Mouse (Mus musculus): Measurements from ENCODE around the gene Hc. TPM values are rescaled to one million over a fixed set of nuclear protein-coding genes. Genes with fewer than 3 reads are reported as not detected.

The Hc gene
- not detected for polyA plus RNA-seq (2014; fragmentation: Illumina TruSeq; extraction: RNeasy Lipid Tissue Mini Kit (QIAGEN cat#74804); ENCODE audit: low read depth, low replicate concordance)

GRCm38 (mm10) chr2:35061338-35061737 is at the start of gene Hc:
Hc (minus strand) TSS chr2:35061438.

GRCm38 (mm10) chr2:35109141-35109923 is 48.1 kb upstream of the Hc start, which contains the start of gene Cntrl:
Cntrl (plus strand) TSS chr2:35109492.

GRCm38 (mm10) chr2:35101443-35101842 is 40.2 kb upstream of the Hc start, which contains the start of gene AI182371:
AI182371 (minus strand) TSS chr2:35101543.

GRCm38 (mm10) chr2:34961481-34962036 is 99.7 kb downstream of the Hc start, which contains the start of gene Traf1:
Traf1 (minus strand) TSS chr2:34961772.

Other genes starting within 250 kb of the Hc start
- 60.8 TPM for gene Fbxw2, start 235.1 kb downstream of the Hc start, polyA plus RNA-seq (2014; fragmentation: Illumina TruSeq; extraction: RNeasy Lipid Tissue Mini Kit (QIAGEN cat#74804); ENCODE audit: low read depth, low replicate concordance)
- not detected for gene Gm34653, start 228.4 kb downstream of the Hc start, polyA plus RNA-seq (2014; fragmentation: Illumina TruSeq; extraction: RNeasy Lipid Tissue Mini Kit (QIAGEN cat#74804); ENCODE audit: low read depth, low replicate concordance)
- 13.7 TPM for gene Cutal, start 187.0 kb downstream of the Hc start, polyA plus RNA-seq (2014; fragmentation: Illumina TruSeq; extraction: RNeasy Lipid Tissue Mini Kit (QIAGEN cat#74804); ENCODE audit: low read depth, low replicate concordance)
- gene Psmd5, start 186.5 kb downstream of the Hc start, polyA plus RNA-seq (2014; fragmentation: Illumina TruSeq; extraction: RNeasy Lipid Tissue Mini Kit (QIAGEN cat#74804); ENCODE audit: low read depth, low replicate concordance), result 31.7 TPM
- gene Phf19, start 147.4 kb downstream of the Hc start, polyA plus RNA-seq (2014; fragmentation: Illumina TruSeq; extraction: RNeasy Lipid Tissue Mini Kit (QIAGEN cat#74804); ENCODE audit: low read depth, low replicate concordance), result 10.8 TPM
- 4.2 TPM for gene Traf1, start 99.7 kb downstream of the Hc start, polyA plus RNA-seq (2014; fragmentation: Illumina TruSeq; extraction: RNeasy Lipid Tissue Mini Kit (QIAGEN cat#74804); ENCODE audit: low read depth, low replicate concordance)
- gene AI182371, start 40.1 kb upstream of the Hc start, polyA plus RNA-seq (2014; fragmentation: Illumina TruSeq; extraction: RNeasy Lipid Tissue Mini Kit (QIAGEN cat#74804); ENCODE audit: low read depth, low replicate concordance), result 0.47 TPM
- gene Cntrl, start 48.1 kb upstream of the Hc start, polyA plus RNA-seq (2014; fragmentation: Illumina TruSeq; extraction: RNeasy Lipid Tissue Mini Kit (QIAGEN cat#74804); ENCODE audit: low read depth, low replicate concordance), result 16.8 TPM
- gene Rab14, start 139.7 kb upstream of the Hc start, polyA plus RNA-seq (2014; fragmentation: Illumina TruSeq; extraction: RNeasy Lipid Tissue Mini Kit (QIAGEN cat#74804); ENCODE audit: low read depth, low replicate concordance), result 122 TPM
- gene Gsn, start 194.9 kb upstream of the Hc start, polyA plus RNA-seq (2014; fragmentation: Illumina TruSeq; extraction: RNeasy Lipid Tissue Mini Kit (QIAGEN cat#74804); ENCODE audit: low read depth, low replicate concordance), result 3,961 TPM